Mouse (Mus musculus) Patski (cell line): Measurements from ENCODE around the gene Cited2. TPM values are rescaled to one million over a fixed set of nuclear protein-coding genes. Genes with fewer than 3 reads are reported as not detected.

ENCODE experiments used
- ATAC-seq: fragments of 100-300 bp; one replicate; pipeline ENCODE4 v1.8.0; 2021
- CTCF ChIA-PET: fragments of 350-600 bp; sonication (Branson Sonifier 250); formaldehyde crosslinking; loops from one replicate; lab custom pipeline; 2022; ENCODE audit warnings: inconsistent platforms; lab: Charles Lee
- POLR2A ChIA-PET: fragments of 350-600 bp; sonication (Branson Sonifier 250); formaldehyde crosslinking; loops from one replicate; lab custom pipeline; 2022; ENCODE audit warnings: antibody characterized with exemption, inconsistent platforms; lab: Charles Lee
- DNase-seq: peaks from one replicate; pipeline ENCODE4 v3.0.0-alpha.2; 2011; ENCODE audit warnings: low read depth, low spot score
- H3K27me3 ChIP-seq: fragments of 371-371 bp; one replicate; pipeline ENCODE4 v1.5.1; 2021
- CTCF ChIP-seq: fragments of 100-300 bp; IDR thresholded peaks from one replicate; pipeline ENCODE4 v1.5.1; 2021
- in situ Hi-C: fragments of 300-500 bp; cut with MboI; formaldehyde crosslinking; loops from 3 replicates; pipeline ENCODE4 v1.11.1; 2018; ENCODE audit warnings: low pct_unique_long_range_greater_than_20kb, mixed read lengths
- polyA plus RNA-seq: library from polyadenylated mRNA; unstranded; gene quantifications from one replicate; pipeline ENCODE4 v1.2.3, GENCODE M21; 2021

Cited2 gene
- polyA plus RNA-seq, 1 experiment from 2014 or later: 163 TPM

DNA sequence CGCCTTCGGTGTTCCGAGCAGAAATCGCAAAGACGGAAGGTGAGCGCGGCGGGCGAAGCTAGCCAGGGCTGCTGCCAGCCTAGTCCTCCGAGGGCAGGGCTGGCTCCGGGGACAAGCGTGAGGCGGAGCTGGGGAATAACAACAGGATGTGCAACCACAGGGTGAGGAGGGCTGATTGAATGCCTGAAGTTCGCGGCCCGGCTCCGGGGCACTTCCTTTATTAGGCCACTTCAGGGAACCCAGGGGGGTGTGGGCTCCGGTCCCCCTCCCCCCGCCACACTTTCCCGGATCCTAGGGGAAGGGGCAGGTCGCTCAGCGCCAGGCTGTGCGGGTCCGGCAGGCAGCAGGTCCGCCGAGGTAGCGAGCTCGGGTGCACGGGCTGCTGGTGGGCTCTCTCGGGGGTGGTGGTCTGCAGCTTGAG is 413 bp downstream of the Cited2 start:
- peak; percentile 9 for ATAC-seq
- no peaks in the 10 kb centered on the region for H3K27me3 ChIP-seq
- peak; percentile 38 for DNase-seq
- TF ChIP-seq CTCF: no peak
- ChIA-PET CTCF (interaction anchor here (0.8 to 1.6 kb wide), 4 partner anchors 15 to 711 kb away, joined by 3 read pairs; no protein-coding TSS in a partner anchor), POLR2A (interaction anchor here (0.5 to 3.2 kb wide), 7 partner anchors 9 to 226 kb away, joined by 3 to 11 read pairs (median 3); no protein-coding TSS in a partner anchor)
- in situ Hi-C loops: loop anchor here (5.0 to 10.0 kb wide), 5 partner anchors 549 to 1219 kb away; no protein-coding TSS in a partner anchor

DNA sequence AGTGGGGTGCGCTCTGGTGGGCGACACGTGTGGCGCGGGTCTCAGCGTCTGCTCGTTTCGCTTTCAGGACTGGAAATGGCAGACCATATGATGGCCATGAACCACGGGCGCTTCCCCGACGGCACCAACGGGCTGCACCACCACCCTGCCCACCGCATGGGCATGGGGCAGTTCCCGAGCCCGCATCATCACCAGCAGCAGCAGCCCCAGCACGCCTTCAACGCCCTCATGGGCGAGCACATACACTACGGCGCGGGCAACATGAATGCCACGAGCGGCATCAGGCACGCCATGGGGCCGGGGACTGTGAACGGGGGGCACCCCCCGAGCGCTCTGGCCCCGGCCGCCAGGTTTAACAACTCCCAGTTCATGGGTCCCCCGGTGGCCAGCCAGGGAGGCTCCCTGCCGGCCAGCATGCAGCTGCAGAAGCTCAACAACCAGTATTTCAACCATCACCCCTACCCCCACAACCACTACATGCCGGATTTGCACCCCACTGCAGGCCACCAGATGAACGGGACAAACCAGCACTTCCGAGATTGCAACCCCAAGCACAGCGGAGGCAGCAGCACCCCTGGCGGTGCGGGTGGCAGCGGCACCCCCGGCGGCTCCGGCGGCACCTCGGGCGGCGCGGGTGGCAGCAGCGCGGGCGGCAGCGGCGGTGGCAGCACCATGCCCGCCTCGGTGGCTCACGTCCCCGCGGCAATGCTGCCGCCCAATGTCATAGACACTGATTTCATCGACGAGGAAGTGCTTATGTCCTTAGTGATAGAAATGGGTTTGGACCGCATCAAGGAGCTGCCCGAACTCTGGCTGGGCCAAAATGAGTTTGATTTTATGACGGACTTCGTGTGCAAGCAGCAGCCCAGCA is 1.1 kb downstream of the Cited2 start:
- in situ Hi-C loops: loop anchor here (5.0 to 10.0 kb wide), 5 partner anchors 549 to 1219 kb away; no protein-coding TSS in a partner anchor
- DNase-seq (peak; percentile 13), ATAC-seq (no peak)
- CTCF ChIA-PET: interaction anchor here (0.8 to 1.6 kb wide), 4 partner anchors 15 to 711 kb away, joined by 3 read pairs; no protein-coding TSS in a partner anchor
- TF ChIP-seq CTCF: no peak
- H3K27me3 ChIP-seq: no peaks in the 10 kb centered on the region
- POLR2A ChIA-PET: interaction anchor here (0.5 to 3.2 kb wide), 4 partner anchors 10 to 227 kb away, joined by 3 to 11 read pairs (median 3); no protein-coding TSS in a partner anchor

- H3K27me3 ChIP-seq: no peaks in the 10 kb centered on the region
- ATAC-seq (no peak), DNase-seq (peak; percentile 12)
- POLR2A ChIA-PET: interaction anchor here (0.5 to 0.7 kb wide), 3 partner anchors 176 to 968 kb away, joined by 3 to 5 read pairs (median 3); no protein-coding TSS in a partner anchor
- CTCF ChIA-PET: no interaction called here
- TF ChIP-seq CTCF: no peak
- in situ Hi-C loops: loop anchor here (10.0 kb wide), 4 partner anchors 550 to 1220 kb away; no protein-coding TSS in a partner anchor
These were observed 2.1 kb downstream of the Cited2 start for GRCm38 (mm10) chr10:17725037-17725584.

DNA sequence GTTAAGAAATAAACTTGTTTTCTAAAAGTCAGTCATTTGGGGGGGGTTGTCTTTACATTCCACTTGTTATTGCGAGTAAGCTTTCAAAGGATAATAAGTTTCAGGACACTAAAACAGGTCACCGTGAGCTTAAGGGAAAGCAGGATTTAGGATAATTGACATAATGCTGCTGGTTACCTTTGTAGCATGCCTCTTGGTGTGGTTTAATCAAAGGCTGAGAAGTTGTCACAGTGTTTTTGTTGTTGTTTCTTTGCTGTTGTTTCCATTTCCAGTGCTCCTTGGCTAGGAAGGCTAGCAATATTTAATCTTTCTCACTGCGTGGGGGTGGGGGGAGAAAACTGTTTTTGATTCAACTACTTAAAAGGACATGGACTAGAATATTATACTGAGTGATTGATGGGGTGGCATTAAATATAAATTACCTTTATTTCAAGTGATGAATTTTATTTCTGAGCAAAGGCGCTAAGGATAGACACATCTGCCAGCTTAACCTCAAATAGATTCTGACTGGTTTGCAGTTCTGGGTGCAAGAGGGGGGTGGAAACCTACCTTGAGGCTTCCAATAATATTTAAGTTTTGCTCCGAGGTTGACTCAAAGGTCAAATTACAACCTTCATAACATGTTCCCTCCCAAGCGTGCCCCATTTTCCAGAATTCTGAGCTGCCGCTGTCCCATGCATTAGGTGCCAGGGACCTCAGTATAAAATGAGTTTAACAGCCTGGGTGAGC is 2.8 kb downstream of the Cited2 start:
- POLR2A ChIA-PET: interaction anchor here (0.5 to 0.7 kb wide), 3 partner anchors 176 to 968 kb away, joined by 3 to 5 read pairs (median 3); no protein-coding TSS in a partner anchor
- no peak for DNase-seq
- TF ChIP-seq CTCF: no peak
- H3K27me3 ChIP-seq: no peaks in the 10 kb centered on the region
- CTCF ChIA-PET: interaction anchor here (1.6 kb wide), 1 partner anchor 1089 kb away, joined by 5 read pairs; no protein-coding TSS in a partner anchor
- no peak for ATAC-seq
- in situ Hi-C loops: loop anchor here (10.0 kb wide), 4 partner anchors 551 to 1221 kb away; no protein-coding TSS in a partner anchor

GRCm38 (mm10) chr10:17726373-17726720 is 3.3 kb downstream of the Cited2 start:
- TF ChIP-seq CTCF: no peak
- H3K27me3 ChIP-seq: no peaks in the 10 kb centered on the region
- POLR2A ChIA-PET: interaction anchor here (0.7 kb wide), 2 partner anchors 178 to 540 kb away, joined by 3 read pairs; no protein-coding TSS in a partner anchor
- ATAC-seq: no peak
- in situ Hi-C loops: loop anchor here (10.0 kb wide), 4 partner anchors 552 to 1222 kb away; no protein-coding TSS in a partner anchor
- DNase-seq: no peak
- CTCF ChIA-PET: interaction anchor here (1.6 kb wide), 1 partner anchor 1089 kb away, joined by 5 read pairs; no protein-coding TSS in a partner anchor

DNA sequence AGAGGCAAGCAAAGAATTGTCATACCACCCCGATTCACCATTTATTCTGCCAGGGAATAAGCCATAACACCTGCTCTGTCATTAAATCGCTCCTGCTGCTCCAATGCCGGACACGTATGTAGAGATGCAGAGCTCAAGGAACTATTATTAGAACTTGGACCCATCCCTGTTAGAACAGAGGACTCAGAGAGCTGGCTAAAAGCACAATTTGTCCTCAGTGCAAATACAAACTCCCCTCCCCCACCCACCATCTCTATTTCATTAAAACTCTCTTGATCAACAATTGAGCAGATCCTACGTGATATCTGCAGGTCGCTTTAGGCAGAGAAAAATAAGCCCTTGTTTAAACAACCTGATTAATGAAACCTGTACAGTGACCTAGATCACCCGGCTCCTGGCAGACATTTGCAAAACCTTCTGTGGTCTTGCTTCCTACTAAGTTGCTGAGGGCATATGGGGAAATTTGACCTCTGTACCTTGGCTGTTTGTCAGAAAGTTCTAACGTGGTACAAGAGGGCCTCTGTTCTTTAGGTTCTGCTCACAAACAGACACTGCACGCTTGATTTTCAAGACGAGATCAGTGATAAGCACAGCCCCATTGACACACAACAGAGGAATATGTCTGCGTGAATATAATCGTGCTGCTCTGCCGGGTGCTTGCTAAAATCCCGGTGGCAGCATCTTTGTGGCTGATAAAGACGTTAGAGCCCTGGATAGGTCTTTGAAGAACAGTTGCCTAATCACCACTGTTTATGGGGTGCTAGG is 4.3 kb downstream of the Cited2 start:
- ChIA-PET POLR2A (interaction anchor here (0.6 kb wide), 1 partner anchor 1004 kb away, joined by 4 read pairs; no protein-coding TSS in a partner anchor), CTCF (interaction anchor here (1.6 kb wide), 1 partner anchor 1090 kb away, joined by 5 read pairs; no protein-coding TSS in a partner anchor)
- no peak for TF ChIP-seq CTCF
- in situ Hi-C loops: loop anchor here (10.0 kb wide), 4 partner anchors 553 to 1223 kb away; no protein-coding TSS in a partner anchor
- ATAC-seq: no peak
- DNase-seq: peak; percentile 3
- H3K27me3 ChIP-seq: no peaks in the 10 kb centered on the region

DNA sequence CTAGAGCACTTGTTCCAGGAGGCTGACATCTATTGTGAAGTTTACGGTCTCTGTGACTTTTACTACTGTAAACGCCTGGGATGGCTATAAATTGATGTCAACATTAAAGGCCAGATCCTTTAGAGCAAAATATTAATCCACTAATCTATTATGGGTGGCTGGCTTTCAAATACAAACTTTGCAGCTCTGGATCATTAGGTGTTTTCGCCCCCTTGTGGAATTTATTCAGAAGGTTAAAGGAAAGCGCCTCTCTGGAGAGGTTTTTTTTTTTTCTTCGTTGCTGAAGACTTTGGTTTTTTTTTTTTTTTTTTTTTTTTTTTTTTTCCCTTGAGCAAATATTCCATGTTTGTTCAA is 4.9 kb downstream of the Cited2 start:
- no peak for ATAC-seq
- ChIA-PET POLR2A (no interaction called here), CTCF (no interaction called here)
- H3K27me3 ChIP-seq: no peaks in the 10 kb centered on the region
- TF ChIP-seq CTCF: no peak
- in situ Hi-C loops: loop anchor here (10.0 kb wide), 4 partner anchors 553 to 1223 kb away; no protein-coding TSS in a partner anchor
- peak; percentile 27 for DNase-seq

GRCm38 (mm10) chr10:17728711-17729110 is 5.7 kb downstream of the Cited2 start:
- ATAC-seq (no peak), DNase-seq (no peak)
- POLR2A ChIA-PET: interaction anchor here (0.6 to 0.7 kb wide), 2 partner anchors 40 to 141 kb away, joined by 3 read pairs; no protein-coding TSS in a partner anchor
- in situ Hi-C loops: loop anchor here (10.0 kb wide), 4 partner anchors 554 to 1224 kb away; no protein-coding TSS in a partner anchor
- CTCF ChIA-PET: interaction anchor here (0.5 kb wide), 1 partner anchor 707 kb away, joined by 3 read pairs; no protein-coding TSS in a partner anchor
- no peak for TF ChIP-seq CTCF
- no peaks in the 10 kb centered on the region for H3K27me3 ChIP-seq
